Mouse (Mus musculus): ENCODE results near the gene Mcts2. TPM values are rescaled to one million over a fixed set of nuclear protein-coding genes. Genes with fewer than 3 reads are reported as not detected.

Gene Mcts2
- polyA plus RNA-seq, 1 experiment from 2014 or later = 10.2 TPM

- H3K9me3 ChIP-seq (replicated peaks; ENCODE audit: control insufficient read depth, low read length) = no peaks in the 10 kb centered on the region
- H3K36me3 ChIP-seq (ENCODE audit: control insufficient read depth, insufficient read depth) = no peaks in the 10 kb centered on the region
- H3K4me1 ChIP-seq (ENCODE audit: control insufficient read depth, low read depth, low read length) = peaks cover 34% of the 10 kb centered on the region
- WGBS (ENCODE audit: insufficient replicate concordance) = 33% methylated on average over 6 of the region's 6 CpGs
- no peak overlapping the region for H3K27ac ChIP-seq (ENCODE audit: low read length)
- H3K9ac ChIP-seq (ENCODE audit: low read depth, low read length) = no peak overlapping the region
- ATAC-seq (ENCODE audit: low read depth) = 0 out of 2 replicates have a peak, but pooled peaks have one; percentile 17
- H3K27me3 ChIP-seq (ENCODE audit: control insufficient read depth, insufficient read depth, low read depth, low read length) = peaks cover 32% of the 10 kb centered on the region
- H3K4me2 ChIP-seq (ENCODE audit: low read depth, low read length) = no peak overlapping the region
- no peak overlapping the region for H3K4me3 ChIP-seq (ENCODE audit: low read depth, low read length)
These were observed 40.0 kb downstream of the Mcts2 start for GRCm38 (mm10) chr2:152726751-152727335.

DNA sequence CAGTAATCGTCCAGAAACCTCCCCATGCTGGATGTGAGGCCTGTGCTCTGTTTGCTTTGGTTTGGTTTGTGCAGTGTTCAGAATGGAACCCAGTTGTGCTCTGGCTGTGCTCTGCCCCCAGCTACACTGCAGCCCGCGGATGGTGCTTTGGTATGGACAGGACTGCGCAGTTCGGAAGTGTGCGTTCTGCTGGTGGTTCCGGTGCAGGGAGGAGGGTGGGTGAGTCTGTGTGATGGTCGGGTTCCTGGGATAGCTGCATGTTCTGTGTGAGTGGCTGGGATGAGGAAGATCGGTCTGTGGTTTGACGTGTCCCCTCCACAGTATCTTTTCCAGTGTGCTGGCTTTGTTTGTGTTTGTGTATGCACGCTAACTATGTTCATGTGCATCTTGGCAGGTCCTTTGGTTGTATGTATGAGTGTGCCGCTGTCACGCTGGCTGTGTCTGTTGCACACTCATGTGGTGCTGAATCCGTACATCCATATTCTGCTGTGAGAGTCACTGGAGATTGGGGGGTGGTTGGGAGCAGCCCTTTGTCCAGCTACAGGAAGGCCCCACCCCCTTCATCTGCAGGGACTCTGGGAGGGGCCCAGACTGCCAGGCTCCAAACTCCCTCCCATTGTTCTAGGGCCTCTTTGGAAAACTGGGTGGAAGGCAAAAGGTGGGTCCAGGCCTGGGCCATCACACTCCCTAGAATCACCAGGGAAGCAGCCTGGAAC is 41.1 kb downstream of the Mcts2 start:
- 71% methylated on average over 14 of the region's 14 CpGs for WGBS (ENCODE audit: insufficient replicate concordance)

GRCm38 (mm10) chr2:152728594-152728993 is 41.8 kb downstream of the Mcts2 start:
- Histone ChIP-seq H3K4me2 (ENCODE audit: low read depth, low read length) (no peak overlapping the region), H3K4me1 (ENCODE audit: control insufficient read depth, low read depth, low read length) (peaks cover 34% of the 10 kb centered on the region), H3K27ac (ENCODE audit: low read length) (peak overlapping the region; percentile 71), H3K36me3 (ENCODE audit: control insufficient read depth, insufficient read depth) (no peaks in the 10 kb centered on the region), H3K4me3 (ENCODE audit: low read depth, low read length) (no peak overlapping the region), H3K9me3 (replicated peaks; ENCODE audit: control insufficient read depth, low read length) (no peaks in the 10 kb centered on the region), H3K9ac (ENCODE audit: low read depth, low read length) (no peak overlapping the region), H3K27me3 (ENCODE audit: control insufficient read depth, insufficient read depth, low read depth, low read length) (peaks cover 19% of the 10 kb centered on the region)
- ATAC-seq (ENCODE audit: low read depth) = 0 out of 2 replicates have a peak, but pooled peaks have one; percentile 30
- WGBS (ENCODE audit: insufficient replicate concordance) = 61% methylated on average over 7 of the region's 7 CpGs

More for the DNA sequence above, 41.1 kb downstream of the Mcts2 start:
- no peaks in the 10 kb centered on the region for H3K36me3 ChIP-seq (ENCODE audit: control insufficient read depth, insufficient read depth)
- no peak overlapping the region for H3K4me3 ChIP-seq (ENCODE audit: low read depth, low read length)
- H3K4me2 ChIP-seq (ENCODE audit: low read depth, low read length) = no peak overlapping the region
- H3K9me3 ChIP-seq (replicated peaks; ENCODE audit: control insufficient read depth, low read length) = no peaks in the 10 kb centered on the region
- H3K4me1 ChIP-seq (ENCODE audit: control insufficient read depth, low read depth, low read length) = peaks cover 34% of the 10 kb centered on the region
- peak; percentile 40; the same call in 1 of the 2 replicates for ATAC-seq (ENCODE audit: low read depth)
- peak overlapping the region; percentile 46 for H3K27ac ChIP-seq (ENCODE audit: low read length)
- H3K27me3 ChIP-seq (ENCODE audit: control insufficient read depth, insufficient read depth, low read depth, low read length) = peaks cover 24% of the 10 kb centered on the region
- no peak overlapping the region for H3K9ac ChIP-seq (ENCODE audit: low read depth, low read length)

- WGBS (ENCODE audit: insufficient replicate concordance) = 25% methylated on average over 8 of the region's 8 CpGs
- H3K4me2 ChIP-seq (ENCODE audit: low read depth, low read length) = no peak overlapping the region
- H3K36me3 ChIP-seq (ENCODE audit: control insufficient read depth, insufficient read depth) = no peaks in the 10 kb centered on the region
- H3K9ac ChIP-seq (ENCODE audit: low read depth, low read length) = no peak overlapping the region
- no peak overlapping the region for H3K4me3 ChIP-seq (ENCODE audit: low read depth, low read length)
- H3K27ac ChIP-seq (ENCODE audit: low read length) = peak overlapping the region; percentile 71
- peaks cover 14% of the 10 kb centered on the region for H3K27me3 ChIP-seq (ENCODE audit: control insufficient read depth, insufficient read depth, low read depth, low read length)
- H3K4me1 ChIP-seq (ENCODE audit: control insufficient read depth, low read depth, low read length) = peaks cover 30% of the 10 kb centered on the region
- ATAC-seq (ENCODE audit: low read depth) = 0 out of 2 replicates have a peak, but pooled peaks have one; percentile 4
- no peaks in the 10 kb centered on the region for H3K9me3 ChIP-seq (replicated peaks; ENCODE audit: control insufficient read depth, low read length)
These were observed 42.3 kb downstream of the Mcts2 start for GRCm38 (mm10) chr2:152729013-152729635.

- peaks cover 12% of the 10 kb centered on the region for H3K27me3 ChIP-seq (ENCODE audit: control insufficient read depth, insufficient read depth, low read depth, low read length)
- H3K27ac ChIP-seq (ENCODE audit: low read length) = peak overlapping the region; percentile 21; the same call in 1 of the 2 replicates
- H3K4me1 ChIP-seq (ENCODE audit: control insufficient read depth, low read depth, low read length) = peaks cover 32% of the 10 kb centered on the region
- H3K4me3 ChIP-seq (ENCODE audit: low read depth, low read length) = no peak overlapping the region
- H3K4me2 ChIP-seq (ENCODE audit: low read depth, low read length) = no peak overlapping the region
- WGBS (ENCODE audit: insufficient replicate concordance) = 14% methylated on average over 7 of the region's 7 CpGs
- H3K9ac ChIP-seq (ENCODE audit: low read depth, low read length) = no peak overlapping the region
- H3K36me3 ChIP-seq (ENCODE audit: control insufficient read depth, insufficient read depth) = no peaks in the 10 kb centered on the region
- peak; percentile 57 for ATAC-seq (ENCODE audit: low read depth)
- H3K9me3 ChIP-seq (replicated peaks; ENCODE audit: control insufficient read depth, low read length) = no peaks in the 10 kb centered on the region
These were observed 42.8 kb downstream of the Mcts2 start for GRCm38 (mm10) chr2:152729636-152730020.

DNA sequence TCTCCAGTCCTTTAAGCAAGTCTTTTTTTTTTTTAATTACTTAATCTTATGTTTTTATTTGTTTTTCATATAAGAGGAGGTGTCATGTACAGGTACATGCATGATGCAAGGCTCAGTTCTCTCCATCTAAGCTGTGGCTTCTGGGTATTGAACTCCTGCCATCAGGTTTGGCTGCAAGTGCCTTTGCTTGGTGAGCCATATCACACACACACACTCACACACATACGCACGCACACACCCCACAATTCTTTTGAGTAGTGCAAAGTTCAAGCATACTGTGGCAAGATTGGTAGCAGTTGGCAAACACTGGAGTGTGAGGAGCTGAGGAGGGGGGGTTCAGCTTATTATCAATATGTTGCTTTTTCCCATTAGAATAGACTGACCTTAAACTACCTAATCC is 46.4 kb downstream of the Mcts2 start:
- 64% methylated on average over 2 of the region's 2 CpGs for WGBS (ENCODE audit: insufficient replicate concordance)
- peaks cover 45% of the 10 kb centered on the region for H3K4me1 ChIP-seq (ENCODE audit: control insufficient read depth, low read depth, low read length)
- H3K27ac ChIP-seq (ENCODE audit: low read length) = no peak overlapping the region

GRCm38 (mm10) chr2:152734501-152734900 is 47.7 kb downstream of the Mcts2 start:
- Histone ChIP-seq H3K27me3 (ENCODE audit: control insufficient read depth, insufficient read depth, low read depth, low read length) (peaks cover 17% of the 10 kb centered on the region), H3K4me2 (ENCODE audit: low read depth, low read length) (peak overlapping the region; percentile 98), H3K4me3 (ENCODE audit: low read depth, low read length) (peak overlapping the region; percentile 63), H3K9ac (ENCODE audit: low read depth, low read length) (peak overlapping the region; percentile 8; the same call in 1 of the 2 replicates), H3K4me1 (ENCODE audit: control insufficient read depth, low read depth, low read length) (peaks cover 53% of the 10 kb centered on the region), H3K9me3 (replicated peaks; ENCODE audit: control insufficient read depth, low read length) (no peaks in the 10 kb centered on the region), H3K36me3 (ENCODE audit: control insufficient read depth, insufficient read depth) (no peaks in the 10 kb centered on the region), H3K27ac (ENCODE audit: low read length) (no peak overlapping the region)
- no peak for ATAC-seq (ENCODE audit: low read depth)
- WGBS (ENCODE audit: insufficient replicate concordance) = 24% methylated on average over 10 of the region's 10 CpGs

More for the DNA sequence above, 46.4 kb downstream of the Mcts2 start:
- no peak for ATAC-seq (ENCODE audit: low read depth)
- peaks cover 17% of the 10 kb centered on the region for H3K27me3 ChIP-seq (ENCODE audit: control insufficient read depth, insufficient read depth, low read depth, low read length)
- no peak overlapping the region for H3K4me2 ChIP-seq (ENCODE audit: low read depth, low read length)
- no peak overlapping the region for H3K4me3 ChIP-seq (ENCODE audit: low read depth, low read length)
- H3K36me3 ChIP-seq (ENCODE audit: control insufficient read depth, insufficient read depth) = no peaks in the 10 kb centered on the region
- H3K9ac ChIP-seq (ENCODE audit: low read depth, low read length) = no peak overlapping the region
- H3K9me3 ChIP-seq (replicated peaks; ENCODE audit: control insufficient read depth, low read length) = no peaks in the 10 kb centered on the region

GRCm38 (mm10) chr2:152734984-152735383 is 48.1 kb downstream of the Mcts2 start:
- 1% methylated on average over 28 of the region's 28 CpGs for WGBS (ENCODE audit: insufficient replicate concordance)
- H3K9ac ChIP-seq (ENCODE audit: low read depth, low read length) = peak overlapping the region; percentile 8; the same call in 1 of the 2 replicates

More at GRCm38 (mm10) chr2:152734984-152735383, 48.1 kb downstream of the Mcts2 start:
- H3K4me2 ChIP-seq (ENCODE audit: low read depth, low read length) = peak overlapping the region; percentile 98
- H3K9me3 ChIP-seq (replicated peaks; ENCODE audit: control insufficient read depth, low read length) = no peaks in the 10 kb centered on the region
- peaks cover 52% of the 10 kb centered on the region for H3K4me1 ChIP-seq (ENCODE audit: control insufficient read depth, low read depth, low read length)
- ATAC-seq (ENCODE audit: low read depth) = peak; percentile 45
- peaks cover 17% of the 10 kb centered on the region for H3K27me3 ChIP-seq (ENCODE audit: control insufficient read depth, insufficient read depth, low read depth, low read length)
- H3K4me3 ChIP-seq (ENCODE audit: low read depth, low read length) = peak overlapping the region; percentile 63
- H3K36me3 ChIP-seq (ENCODE audit: control insufficient read depth, insufficient read depth) = no peaks in the 10 kb centered on the region
- peak overlapping the region; percentile 76 for H3K27ac ChIP-seq (ENCODE audit: low read length)

Data from liver, embryonic 16.5 days (tissue).